Mouse (Mus musculus): ENCODE data around the gene Erbb4.

Gene Erbb4

GRCm38 (mm10) chr1:68056494-68056893, 1051.4 kb downstream of the Erbb4 start:
- no peak for DNase-seq (ENCODE audit: low spot score)

GRCm38 (mm10) chr1:68054715-68055114, 1053.1 kb downstream of the Erbb4 start:
- no peak for DNase-seq (ENCODE audit: low spot score)

GRCm38 (mm10) chr1:68049856-68050255, 1058.0 kb downstream of the Erbb4 start:
- DNase-seq (ENCODE audit: low spot score): no peak

GRCm38 (mm10) chr1:68047139-68047538, 1060.7 kb downstream of the Erbb4 start:
- DNase-seq (ENCODE audit: low spot score): no peak

GRCm38 (mm10) chr1:68046551-68046970, 1061.3 kb downstream of the Erbb4 start:
- DNase-seq (ENCODE audit: low spot score): no peak

GRCm38 (mm10) chr1:68024086-68024940, 1083.5 kb downstream of the Erbb4 start:
- DNase-seq (ENCODE audit: low spot score): no peak

GRCm38 (mm10) chr1:68020020-68020419, 1087.8 kb downstream of the Erbb4 start:
- no peak for DNase-seq (ENCODE audit: low spot score)

GRCm38 (mm10) chr1:68019618-68020017, 1088.2 kb downstream of the Erbb4 start:
- no peak for DNase-seq (ENCODE audit: low spot score)
